Mouse (Mus musculus): ENCODE measurements around the gene Bcar3. TPM values are rescaled to one million over a fixed set of nuclear protein-coding genes. Genes with fewer than 3 reads are reported as not detected.
A peak's percentile ranks its signal among the peaks of the same experiment; 100 is the strongest.

The Bcar3 gene
- polyA plus RNA-seq, 1 experiment: 8.8 TPM

GRCm38 (mm10) chr3:122484301-122484700 is 190.4 kb downstream of the Bcar3 start:
- Histone ChIP-seq H3K27ac (replicated peaks; ENCODE audit: low read depth, low read length) (peak overlapping the region; percentile 80), H3K4me1 (ENCODE audit: control insufficient read depth, insufficient read depth, insufficient read length, low read length) (peaks cover 35% of the 10 kb centered on the region), H3K4me3 (ENCODE audit: insufficient read depth, low read depth, low read length) (0 out of 2 replicates have a peak overlapping the region, but pooled peaks have one; percentile 6)

GRCm38 (mm10) chr3:122485699-122486098 is 191.8 kb downstream of the Bcar3 start:
- H3K27ac ChIP-seq (replicated peaks; ENCODE audit: low read depth, low read length): peak overlapping the region; percentile 52; the same call in 1 of the 2 replicates
- H3K4me1 ChIP-seq (ENCODE audit: control insufficient read depth, insufficient read depth, insufficient read length, low read length): peaks cover 28% of the 10 kb centered on the region; the same call in 1 of the 2 replicates
- H3K4me3 ChIP-seq (ENCODE audit: insufficient read depth, low read depth, low read length): no peak overlapping the region

- Histone ChIP-seq H3K27ac (replicated peaks; ENCODE audit: low read depth, low read length) (0 out of 2 replicates have a peak overlapping the region, but pooled peaks have one; percentile 13), H3K4me1 (ENCODE audit: control insufficient read depth, insufficient read depth, insufficient read length, low read length) (peaks cover 28% of the 10 kb centered on the region; the same call in 1 of the 2 replicates), H3K4me3 (ENCODE audit: insufficient read depth, low read depth, low read length) (no peak overlapping the region)
Measured at GRCm38 (mm10) chr3:122486193-122486592, 192.3 kb downstream of the Bcar3 start.

GRCm38 (mm10) chr3:122488051-122488754 is 194.3 kb downstream of the Bcar3 start:
- Histone ChIP-seq H3K4me1 (ENCODE audit: control insufficient read depth, insufficient read depth, insufficient read length, low read length) (peaks cover 17% of the 10 kb centered on the region; the same call in 1 of the 2 replicates), H3K27ac (replicated peaks; ENCODE audit: low read depth, low read length) (no peak overlapping the region), H3K4me3 (ENCODE audit: insufficient read depth, low read depth, low read length) (no peak overlapping the region)

GRCm38 (mm10) chr3:122490574-122490973 is 196.6 kb downstream of the Bcar3 start:
- Histone ChIP-seq H3K4me3 (ENCODE audit: insufficient read depth, low read depth, low read length) (no peak overlapping the region), H3K4me1 (ENCODE audit: control insufficient read depth, insufficient read depth, insufficient read length, low read length) (0 out of 2 replicates have a peak, but pooled peaks cover 3% of the 10 kb centered on the region), H3K27ac (replicated peaks; ENCODE audit: low read depth, low read length) (no peak overlapping the region)

GRCm38 (mm10) chr3:122492006-122492405 is 198.1 kb downstream of the Bcar3 start:
- Histone ChIP-seq H3K4me3 (ENCODE audit: insufficient read depth, low read depth, low read length) (no peak overlapping the region), H3K27ac (replicated peaks; ENCODE audit: low read depth, low read length) (no peak overlapping the region), H3K4me1 (ENCODE audit: control insufficient read depth, insufficient read depth, insufficient read length, low read length) (peaks cover 6% of the 10 kb centered on the region; the same call in 1 of the 2 replicates)

DNA sequence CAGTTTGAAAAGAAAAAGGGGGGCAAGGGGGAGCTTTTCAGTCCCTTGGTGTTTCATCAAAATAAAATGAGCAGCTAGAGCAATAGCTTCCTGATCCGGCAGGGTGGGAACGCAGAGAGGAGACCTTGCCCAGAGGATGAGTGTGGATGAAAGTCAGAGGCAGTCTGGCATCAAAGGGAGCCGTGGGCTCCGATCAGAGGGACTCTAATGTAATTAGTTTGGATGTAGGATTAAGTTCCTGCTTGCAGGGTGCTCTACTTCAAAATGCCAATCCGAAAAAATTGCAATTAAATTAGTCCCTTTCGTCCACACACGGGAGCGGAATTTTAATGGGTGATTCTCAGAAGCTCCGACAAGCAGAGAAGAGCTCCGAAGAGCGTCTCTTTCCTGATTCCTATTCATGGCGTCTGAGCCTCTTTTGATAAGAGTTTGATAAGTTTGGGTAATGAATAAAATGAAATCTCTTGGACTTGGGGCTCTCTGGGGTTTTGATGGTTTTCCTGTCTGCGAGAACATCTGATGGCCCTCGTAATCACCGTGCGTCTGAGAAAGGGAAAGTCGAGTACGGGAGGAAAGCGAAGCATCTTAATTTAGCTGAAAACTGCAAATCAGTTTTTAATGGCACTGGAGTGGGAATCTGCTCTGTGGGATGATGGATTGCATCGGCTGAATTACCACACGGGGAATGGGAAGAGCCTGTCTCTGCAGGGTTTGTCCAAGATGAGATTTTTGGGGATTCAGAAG is 199.1 kb downstream of the Bcar3 start:
- H3K4me3 ChIP-seq (ENCODE audit: insufficient read depth, low read depth, low read length): no peak overlapping the region
- H3K4me1 ChIP-seq (ENCODE audit: control insufficient read depth, insufficient read depth, insufficient read length, low read length): peaks cover 17% of the 10 kb centered on the region
- H3K27ac ChIP-seq (replicated peaks; ENCODE audit: low read depth, low read length): 0 out of 2 replicates have a peak overlapping the region, but pooled peaks have one; percentile 20

DNA sequence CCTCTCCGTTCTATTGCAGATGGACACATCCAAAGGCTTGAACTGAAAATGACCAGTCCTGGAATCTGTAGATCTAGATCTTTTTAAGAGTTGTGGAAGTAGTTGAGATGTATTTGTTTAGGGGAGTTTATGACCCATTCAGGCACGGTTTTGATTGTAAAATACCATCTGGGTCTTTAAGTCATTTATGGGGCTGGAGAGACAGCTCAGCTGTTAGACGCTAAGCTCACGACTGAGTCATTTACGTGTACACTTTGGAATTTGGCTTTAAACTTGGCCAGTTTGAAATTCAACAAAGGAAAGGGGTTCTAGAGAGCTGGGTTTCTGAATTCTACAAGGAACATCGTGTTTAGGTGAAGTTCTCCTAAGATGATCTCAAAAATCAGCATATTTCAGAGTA is 200.8 kb downstream of the Bcar3 start:
- H3K27ac ChIP-seq (replicated peaks; ENCODE audit: low read depth, low read length): no peak overlapping the region
- H3K4me3 ChIP-seq (ENCODE audit: insufficient read depth, low read depth, low read length): no peak overlapping the region
- H3K4me1 ChIP-seq (ENCODE audit: control insufficient read depth, insufficient read depth, insufficient read length, low read length): peaks cover 18% of the 10 kb centered on the region

- H3K4me3 ChIP-seq (ENCODE audit: insufficient read depth, low read depth, low read length): no peak overlapping the region
- H3K27ac ChIP-seq (replicated peaks; ENCODE audit: low read depth, low read length): peak overlapping the region; percentile 33; the same call in 1 of the 2 replicates
Measured at GRCm38 (mm10) chr3:122497871-122498270, 203.9 kb downstream of the Bcar3 start.

DNA sequence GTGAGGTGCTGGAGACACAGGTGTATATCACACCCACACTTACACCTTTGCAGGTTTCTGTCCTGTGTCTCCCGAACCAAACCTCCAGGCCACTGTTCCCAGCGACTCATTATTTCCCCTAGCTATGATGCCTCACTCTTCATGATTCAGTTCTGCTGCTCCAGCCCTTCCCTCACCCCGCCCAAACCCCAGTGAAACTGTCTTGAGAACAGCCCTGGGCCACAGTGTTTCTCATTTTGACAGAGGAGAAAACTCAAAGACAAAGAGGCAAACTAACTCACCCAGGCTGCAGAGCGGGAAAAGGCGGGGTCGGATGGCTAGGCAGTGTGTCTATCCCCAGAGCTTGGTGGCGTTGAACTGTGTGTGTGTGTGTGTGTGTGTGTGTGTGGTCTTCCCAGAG is 204.6 kb downstream of the Bcar3 start:
- peaks cover 22% of the 10 kb centered on the region for H3K4me1 ChIP-seq (ENCODE audit: control insufficient read depth, insufficient read depth, insufficient read length, low read length)
- no peak overlapping the region for H3K4me3 ChIP-seq (ENCODE audit: insufficient read depth, low read depth, low read length)
- peak overlapping the region; percentile 33; the same call in 1 of the 2 replicates for H3K27ac ChIP-seq (replicated peaks; ENCODE audit: low read depth, low read length)

More at GRCm38 (mm10) chr3:122497871-122498270, 203.9 kb downstream of the Bcar3 start:
- H3K4me1 ChIP-seq (ENCODE audit: control insufficient read depth, insufficient read depth, insufficient read length, low read length): peaks cover 22% of the 10 kb centered on the region

DNA sequence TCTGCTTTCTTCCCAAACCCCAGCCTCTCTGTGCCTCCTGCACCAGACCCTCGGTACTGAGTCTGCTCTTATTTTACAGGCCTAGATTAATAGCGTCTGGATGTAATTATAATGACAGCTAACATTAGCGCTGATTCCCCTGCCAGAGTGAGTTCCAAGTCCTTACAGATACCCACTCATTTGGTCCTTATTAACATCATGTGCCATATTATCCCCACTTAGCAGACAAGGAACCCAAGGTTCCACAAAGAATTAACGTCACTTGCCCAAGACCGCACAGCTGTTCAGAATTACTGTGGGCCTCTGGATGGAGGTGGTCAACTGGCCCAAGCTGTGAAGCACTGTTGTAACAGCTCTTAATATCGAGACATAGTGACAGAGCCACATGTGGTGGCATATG is 205.7 kb downstream of the Bcar3 start:
- no peak overlapping the region for H3K4me3 ChIP-seq (ENCODE audit: insufficient read depth, low read depth, low read length)
- peak overlapping the region; percentile 35; the same call in 1 of the 2 replicates for H3K27ac ChIP-seq (replicated peaks; ENCODE audit: low read depth, low read length)
- peaks cover 22% of the 10 kb centered on the region for H3K4me1 ChIP-seq (ENCODE audit: control insufficient read depth, insufficient read depth, insufficient read length, low read length)

DNA sequence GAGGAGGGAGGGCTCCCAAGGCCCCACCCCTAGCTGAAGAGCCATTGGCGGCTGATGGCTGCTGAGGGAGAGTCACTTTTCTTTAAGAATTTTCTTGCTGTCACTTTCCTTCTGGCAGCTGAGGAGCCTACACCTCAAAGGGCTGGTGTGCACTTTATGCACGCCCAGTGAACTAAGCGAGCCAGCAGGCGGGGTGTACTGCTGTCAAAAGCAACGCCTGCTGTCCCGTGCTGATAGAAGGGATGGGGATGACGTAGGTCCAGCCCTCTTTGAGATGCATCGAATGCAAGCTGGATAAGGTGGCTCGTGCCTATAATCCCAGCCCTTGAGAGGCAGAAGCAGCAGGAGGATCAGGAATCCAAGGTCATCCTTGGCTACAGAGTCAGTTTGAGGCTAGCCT is 207.0 kb downstream of the Bcar3 start:
- H3K4me3 ChIP-seq (ENCODE audit: insufficient read depth, low read depth, low read length): no peak overlapping the region
- H3K27ac ChIP-seq (replicated peaks; ENCODE audit: low read depth, low read length): no peak overlapping the region
- H3K4me1 ChIP-seq (ENCODE audit: control insufficient read depth, insufficient read depth, insufficient read length, low read length): peaks cover 22% of the 10 kb centered on the region

- peaks cover 10% of the 10 kb centered on the region for H3K4me1 ChIP-seq (ENCODE audit: control insufficient read depth, insufficient read depth, insufficient read length, low read length)
- no peak overlapping the region for H3K4me3 ChIP-seq (ENCODE audit: insufficient read depth, low read depth, low read length)
- peak overlapping the region; percentile 47; the same call in 1 of the 2 replicates for H3K27ac ChIP-seq (replicated peaks; ENCODE audit: low read depth, low read length)
Measured at GRCm38 (mm10) chr3:122506343-122506916, 212.5 kb downstream of the Bcar3 start.

GRCm38 (mm10) chr3:122507826-122508225 is 213.9 kb downstream of the Bcar3 start:
- peaks cover 8% of the 10 kb centered on the region; the same call in 1 of the 2 replicates for H3K4me1 ChIP-seq (ENCODE audit: control insufficient read depth, insufficient read depth, insufficient read length, low read length)
- no peak overlapping the region for H3K4me3 ChIP-seq (ENCODE audit: insufficient read depth, low read depth, low read length)
- H3K27ac ChIP-seq (replicated peaks; ENCODE audit: low read depth, low read length): no peak overlapping the region

DNA sequence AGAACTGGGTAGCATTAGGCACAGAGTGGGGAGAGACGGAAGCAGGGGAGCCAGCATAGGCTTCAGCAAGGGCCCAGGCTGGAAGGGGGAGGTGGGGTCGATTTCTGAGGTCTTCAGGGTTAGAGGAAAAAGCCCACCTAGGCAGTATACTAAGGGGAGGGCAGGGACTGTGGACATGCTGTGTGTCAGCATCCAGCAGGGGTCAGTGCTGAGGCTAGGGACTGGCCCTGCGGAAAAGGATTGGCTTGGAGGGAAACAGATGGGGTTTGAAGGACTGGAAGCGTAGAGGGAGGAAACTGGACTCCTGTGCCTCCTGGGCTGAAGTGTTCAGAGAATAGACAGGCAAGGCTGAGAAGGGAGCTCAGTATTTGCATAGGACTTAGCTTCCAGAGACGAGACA is 215.1 kb downstream of the Bcar3 start:
- no peak overlapping the region for H3K4me3 ChIP-seq (ENCODE audit: insufficient read depth, low read depth, low read length)
- H3K27ac ChIP-seq (replicated peaks; ENCODE audit: low read depth, low read length): no peak overlapping the region; the same call in 1 of the 2 replicates
- peaks cover 8% of the 10 kb centered on the region; the same call in 1 of the 2 replicates for H3K4me1 ChIP-seq (ENCODE audit: control insufficient read depth, insufficient read depth, insufficient read length, low read length)
